Mouse (Mus musculus) stomach, embryonic 15.5 days (tissue): ENCODE results near the gene Gpkow. TPM values are rescaled to one million over a fixed set of nuclear protein-coding genes. Genes with fewer than 3 reads are reported as not detected.

Source experiments
- ATAC-seq: fragments of 200-750 bp; cut with Nextera tagmentation; 2 replicates; pipeline ENCODE4 v1.8.0; 2017; ENCODE audit warnings: low read depth, moderate number of reproducible peaks, moderate TSS enrichment; ENCODE audit not compliant: insufficient read depth, low FRiP score
- H3K27ac ChIP-seq: fragments of 300-500 bp; sonication (generic); 2 replicates; pipeline ENCODE4 v1.5.1; 2015; ENCODE audit warnings: mild to moderate bottlenecking, inconsistent platforms
- H3K27me3 ChIP-seq: fragments of 300-500 bp; sonication (generic); replicated peaks from 2 replicates; pipeline ENCODE4 v1.6.1; 2015; ENCODE audit warnings: inconsistent platforms
- H3K36me3 ChIP-seq: fragments of 300-500 bp; sonication (generic); 2 replicates; pipeline ENCODE4 v1.6.1; 2015; ENCODE audit warnings: inconsistent platforms
- H3K4me1 ChIP-seq: fragments of 300-500 bp; sonication (generic); 2 replicates; pipeline ENCODE4 v1.6.1; 2015; ENCODE audit warnings: inconsistent platforms
- H3K4me2 ChIP-seq: fragments of 300-500 bp; sonication (generic); 2 replicates; pipeline ENCODE4 v1.6.1; 2015; ENCODE audit warnings: mild to moderate bottlenecking, inconsistent platforms
- H3K4me3 ChIP-seq: fragments of 300-500 bp; sonication (generic); replicated peaks from 2 replicates; pipeline ENCODE4 v1.5.1; 2015; ENCODE audit warnings: inconsistent platforms
- H3K9ac ChIP-seq: fragments of 300-500 bp; sonication (generic); 2 replicates; pipeline ENCODE4 v1.6.1; 2015; ENCODE audit warnings: inconsistent platforms
- H3K9me3 ChIP-seq: fragments of 300-500 bp; sonication (generic); 2 replicates; pipeline ENCODE4 v1.6.1; 2016; ENCODE audit warnings: inconsistent platforms
- WGBS: fragments of 180-500 bp; shearing (Covaris S2); methylation state at CpG from one replicate; pipeline ENCODE4 v1.1.7; 2015; 5-methylcytosine and 5-hydroxymethylcytosine counted together
- polyA plus RNA-seq: library from polyadenylated mRNA; unstranded; fragments of >200 nt; fragmentation: Nextera tagmentation; extraction: Ambion mirVana; gene quantifications from 2 replicates; pipeline ENCODE4 v1.2.1, GENCODE M21; 2015

Gene Gpkow
- polyA plus RNA-seq, 1 experiment from 2014 or later, result 33.0 TPM

DNA sequence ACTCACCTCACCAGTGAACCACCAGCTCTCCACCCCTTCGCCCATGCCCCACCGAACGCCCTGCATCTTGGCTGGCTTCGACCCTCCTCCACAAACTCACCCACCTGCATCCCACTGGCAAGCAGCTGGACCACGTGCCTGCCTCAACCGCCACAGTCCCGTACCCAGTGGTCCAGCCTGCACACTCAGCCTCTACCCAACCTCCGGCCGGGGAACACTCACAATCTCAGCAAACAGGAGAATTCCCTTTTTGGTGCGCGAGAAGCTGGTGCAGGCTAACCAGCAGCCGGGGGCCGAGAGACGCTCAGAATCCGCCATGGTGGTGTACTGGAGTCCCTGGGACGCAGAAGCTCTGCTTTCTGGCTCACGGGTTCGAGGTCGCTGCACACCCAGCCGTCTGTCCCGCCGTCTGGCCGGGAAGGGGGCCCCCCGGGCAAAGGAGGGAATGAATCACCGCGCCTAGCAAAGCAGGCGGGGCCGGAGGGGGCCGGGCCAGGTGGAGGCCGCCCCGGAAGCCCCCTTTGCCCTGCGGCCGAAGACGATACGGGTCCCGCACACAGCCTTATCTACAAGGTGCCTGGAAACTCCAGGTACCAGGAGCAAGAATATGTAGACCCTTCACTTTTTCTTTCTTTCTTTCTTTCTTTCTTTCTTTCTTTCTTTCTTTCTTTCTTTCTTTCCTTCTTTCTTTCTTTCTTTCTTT, 25.9 kb upstream of the Gpkow start, which contains the start of gene Plp2:
Gene Plp2 (minus strand): TSS at position 470 of the 703 bp plus-strand sequence.
- Histone ChIP-seq H3K4me2 (peak within 1 kb of the TSS; percentile 52), H3K36me3 (no peaks in the 10 kb centered on the region), H3K9ac (peak within 1 kb of the TSS; percentile 48), H3K4me3 (peak within 1 kb of the TSS; percentile 57), H3K27me3 (no peaks in the 10 kb centered on the region), H3K9me3 (no peaks in the 10 kb centered on the region), H3K4me1 (no peaks in the 10 kb centered on the region), H3K27ac (peak within 1 kb of the TSS; percentile 91)
- 12% methylated on average over 35 of the region's 36 CpGs for WGBS
- ATAC-seq, result peak; percentile 63; the same call in 1 of the 2 replicates

DNA sequence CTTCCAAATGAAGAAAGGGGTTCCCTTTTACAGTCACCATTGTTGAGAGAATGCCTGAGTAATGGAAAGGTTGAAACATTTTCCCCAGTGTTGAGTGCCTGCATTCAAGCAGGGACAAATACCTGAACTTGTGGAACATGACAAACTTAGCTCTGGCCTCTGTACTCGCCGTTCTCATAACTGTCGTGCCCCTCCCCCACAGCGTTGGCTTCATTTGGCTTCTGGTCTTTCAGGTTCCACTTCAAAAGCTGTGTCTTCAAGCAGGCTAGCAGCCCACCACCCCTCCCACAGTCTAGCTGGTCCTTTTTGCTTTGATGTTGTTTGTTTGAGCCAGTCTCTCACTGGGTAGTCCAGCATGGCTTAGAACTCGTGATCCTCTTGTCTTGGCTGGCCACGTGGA, 24.2 kb upstream of the Gpkow start:
- Histone ChIP-seq H3K4me2 (no peak overlapping the region), H3K4me3 (no peak overlapping the region)
- 47% methylated on average over 6 of the region's 6 CpGs for WGBS

DNA sequence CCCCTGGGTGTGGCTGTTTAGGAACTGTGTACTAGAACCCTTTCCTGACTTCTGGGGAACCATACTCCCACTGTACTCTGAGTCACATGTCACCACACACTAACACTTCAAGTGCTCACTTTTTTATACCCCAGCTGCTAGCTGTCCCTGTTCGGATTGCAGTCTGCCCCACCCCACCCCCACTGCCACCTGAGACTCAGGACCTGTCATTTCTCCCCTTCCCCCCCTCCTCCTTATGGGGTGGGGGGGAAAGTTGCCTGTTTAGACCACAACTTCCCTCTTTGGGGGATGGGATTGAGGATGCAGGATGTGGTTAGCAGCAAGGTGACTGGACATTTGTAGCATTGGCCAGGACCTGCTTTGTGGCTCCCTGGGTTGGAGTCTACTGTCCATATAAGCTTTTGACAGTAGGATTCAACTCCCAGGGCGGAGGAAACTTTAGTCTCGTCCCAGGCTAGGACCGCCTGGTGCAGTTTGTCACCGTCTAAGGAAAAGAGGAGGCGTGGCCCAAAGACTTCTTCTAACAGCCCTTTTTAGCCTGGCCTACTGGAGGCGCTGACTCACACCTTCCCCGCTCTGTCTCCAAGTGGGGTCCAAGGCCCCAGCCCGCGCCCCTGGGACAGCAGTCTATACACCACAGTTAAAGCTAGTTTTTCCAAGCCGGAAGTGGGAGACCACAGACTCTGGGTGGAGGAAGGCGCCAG, 23.2 kb upstream of the Gpkow start:
- Histone ChIP-seq H3K27me3 (no peaks in the 10 kb centered on the region), H3K9me3 (no peaks in the 10 kb centered on the region), H3K4me1 (no peaks in the 10 kb centered on the region), H3K9ac (no peak overlapping the region), H3K4me2 (peak overlapping the region; percentile 60), H3K27ac (peak overlapping the region; percentile 88), H3K36me3 (no peaks in the 10 kb centered on the region), H3K4me3 (peak overlapping the region; percentile 33; the same call in 1 of the 2 replicates)
- WGBS, result 27% methylated on average over 12 of the region's 12 CpGs
- ATAC-seq, result peak; percentile 19; the same call in 1 of the 2 replicates

More for the DNA sequence above, 24.2 kb upstream of the Gpkow start:
- Histone ChIP-seq H3K27me3 (no peaks in the 10 kb centered on the region), H3K9ac (no peak overlapping the region), H3K4me1 (no peaks in the 10 kb centered on the region), H3K9me3 (no peaks in the 10 kb centered on the region), H3K36me3 (no peaks in the 10 kb centered on the region), H3K27ac (no peak overlapping the region; the same call in 1 of the 2 replicates)
- ATAC-seq, result no peak

DNA sequence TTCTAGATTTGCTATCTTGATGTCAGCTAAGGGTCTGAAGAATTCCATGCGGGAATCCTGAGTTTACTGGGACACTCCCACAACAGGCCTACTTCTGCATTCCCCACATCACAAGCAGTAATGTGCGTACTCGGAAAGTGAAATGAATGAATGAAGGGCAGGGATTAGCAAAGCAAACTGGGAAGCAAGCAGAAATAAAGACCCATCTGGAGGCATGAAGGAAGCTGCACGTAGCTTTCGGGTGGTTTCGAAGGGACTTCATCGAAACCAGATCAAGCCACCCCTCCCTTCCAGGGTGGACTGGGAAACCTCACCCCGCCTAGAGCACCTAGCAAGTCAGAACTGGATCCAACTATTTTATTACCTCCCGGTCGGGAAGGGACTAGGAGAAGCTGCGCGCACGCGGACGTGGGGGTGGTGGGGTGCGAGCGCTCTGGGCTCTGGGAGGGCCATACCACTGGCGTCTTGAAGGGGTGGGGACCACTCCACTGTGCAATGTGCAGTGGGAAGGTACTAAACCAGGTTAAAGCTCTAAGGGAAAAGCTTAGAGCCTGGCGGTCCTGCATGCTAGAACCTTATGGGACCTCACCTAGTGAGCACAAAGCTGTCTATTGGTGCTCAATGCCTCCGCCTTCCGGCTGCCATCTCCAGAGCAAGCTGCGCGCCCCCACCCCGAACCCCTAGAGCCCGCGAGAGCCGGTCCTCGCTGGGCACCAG, 22.5 kb upstream of the Gpkow start:
- no peaks in the 10 kb centered on the region for H3K36me3 ChIP-seq
- H3K9me3 ChIP-seq, result no peaks in the 10 kb centered on the region
- no peaks in the 10 kb centered on the region for H3K4me1 ChIP-seq
- peak overlapping the region; percentile 60 for H3K4me2 ChIP-seq
- H3K4me3 ChIP-seq, result peak overlapping the region; percentile 33
- 25% methylated on average over 28 of the region's 28 CpGs for WGBS
- ATAC-seq, result peak; percentile 5; the same call in 1 of the 2 replicates
- peak overlapping the region; percentile 88 for H3K27ac ChIP-seq
- no peaks in the 10 kb centered on the region for H3K27me3 ChIP-seq
- H3K9ac ChIP-seq, result no peak overlapping the region

DNA sequence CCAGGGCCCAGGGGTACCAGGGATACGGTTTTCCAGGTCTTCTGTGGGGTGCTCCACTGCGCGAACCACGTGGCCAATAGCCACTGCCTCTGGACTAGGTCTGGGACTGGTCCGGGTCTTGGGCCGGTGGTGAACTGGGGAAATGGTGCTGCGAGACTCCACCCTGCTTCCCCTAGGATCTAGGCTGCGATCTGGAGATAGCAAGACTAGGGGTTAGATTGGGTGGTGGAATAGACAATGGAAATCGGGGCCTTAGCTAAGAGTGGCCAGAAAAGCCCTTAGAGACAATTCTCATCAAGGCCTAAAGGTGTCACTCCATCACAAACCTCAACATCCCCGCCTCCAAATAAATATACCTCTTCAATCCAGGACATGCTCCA, 21.9 kb upstream of the Gpkow start:
- peak overlapping the region; percentile 60 for H3K4me2 ChIP-seq
- H3K36me3 ChIP-seq, result no peaks in the 10 kb centered on the region
- no peak overlapping the region for H3K9ac ChIP-seq
- peak overlapping the region; percentile 33 for H3K4me3 ChIP-seq
- H3K9me3 ChIP-seq, result no peaks in the 10 kb centered on the region
- WGBS, result 26% methylated on average over 10 of the region's 10 CpGs
- no peak for ATAC-seq
- H3K27me3 ChIP-seq, result no peaks in the 10 kb centered on the region
- no peaks in the 10 kb centered on the region for H3K4me1 ChIP-seq
- peak overlapping the region; percentile 88 for H3K27ac ChIP-seq

DNA sequence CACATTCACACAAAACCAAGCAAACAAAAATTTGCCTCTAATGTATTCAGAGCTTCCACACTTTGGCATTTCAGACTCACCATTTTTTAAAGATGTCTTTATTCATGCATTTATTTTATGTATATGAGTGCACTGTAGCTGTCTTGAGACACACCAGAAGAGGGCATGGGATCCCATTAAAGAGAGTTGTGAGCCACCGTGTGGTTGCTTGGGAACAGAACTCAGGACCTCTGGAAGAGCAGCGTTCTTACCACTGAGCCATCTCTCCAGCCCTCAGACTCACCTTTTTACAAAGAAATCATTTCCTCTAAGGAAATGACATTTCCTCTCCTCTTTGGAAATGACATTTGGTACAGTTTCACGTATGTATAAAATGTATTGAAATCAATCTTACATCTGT, 17.9 kb upstream of the Gpkow start:
- no peak overlapping the region for H3K4me2 ChIP-seq
- no peaks in the 10 kb centered on the region for H3K4me1 ChIP-seq
- H3K36me3 ChIP-seq, result no peaks in the 10 kb centered on the region
- H3K27ac ChIP-seq, result no peak overlapping the region
- WGBS, result 35% methylated on average over 3 of the region's 3 CpGs
- H3K9ac ChIP-seq, result no peak overlapping the region
- no peaks in the 10 kb centered on the region for H3K27me3 ChIP-seq
- H3K9me3 ChIP-seq, result no peaks in the 10 kb centered on the region
- no peak overlapping the region for H3K4me3 ChIP-seq
- ATAC-seq, result no peak

DNA sequence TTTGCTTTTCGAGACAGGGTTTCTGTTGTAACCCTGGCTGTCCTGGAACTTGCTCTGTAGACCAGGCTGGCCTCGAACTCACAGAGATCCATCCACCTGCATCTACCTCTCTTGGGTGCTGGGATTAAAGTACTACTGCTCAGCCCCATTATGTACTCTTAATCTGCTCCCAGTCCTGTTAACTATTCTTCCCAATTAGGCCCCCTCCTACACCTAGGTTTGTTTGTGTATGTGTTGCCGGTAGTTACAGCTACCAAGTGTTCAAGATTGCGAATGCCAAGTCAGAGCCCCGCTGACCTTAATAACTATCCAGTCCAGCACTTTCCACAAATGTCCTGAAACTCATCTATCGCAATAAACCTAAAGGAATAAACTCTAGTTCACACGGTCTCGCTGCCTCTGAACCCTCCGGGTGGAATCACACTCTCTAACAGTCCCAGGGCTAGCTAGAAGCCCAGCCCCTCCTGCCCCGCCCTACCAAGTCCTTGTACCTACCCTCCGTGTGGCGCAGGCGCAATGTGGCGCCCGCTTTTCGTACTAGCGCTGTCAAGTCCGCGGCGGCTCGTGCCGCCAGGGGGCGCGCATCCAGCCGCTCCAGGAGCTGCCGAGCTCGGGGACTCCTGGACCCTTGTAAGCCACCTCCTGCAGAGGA, 17.4 kb upstream of the Gpkow start:
- WGBS, result 24% methylated on average over 25 of the region's 27 CpGs

DNA sequence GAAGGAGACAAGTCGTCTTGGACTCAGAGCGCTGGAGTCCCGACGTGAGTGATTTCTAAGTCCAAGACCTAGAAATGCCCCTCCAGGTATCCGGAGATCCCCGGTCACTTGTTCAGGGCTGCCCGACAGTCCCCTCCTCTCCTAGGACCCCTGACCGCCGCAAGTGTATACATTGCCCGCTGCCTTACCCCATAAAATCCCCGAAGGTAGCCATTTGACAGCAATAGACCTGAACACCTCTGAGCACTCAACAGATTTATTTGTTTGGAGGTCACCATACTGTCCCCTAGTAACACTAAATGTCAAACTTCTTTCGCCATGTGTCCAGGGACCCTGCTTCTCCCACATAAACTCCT, 16.9 kb upstream of the Gpkow start:
- WGBS, result 29% methylated on average over 12 of the region's 12 CpGs

More for the DNA sequence above, 17.4 kb upstream of the Gpkow start:
- Histone ChIP-seq H3K27me3 (no peaks in the 10 kb centered on the region), H3K27ac (no peak overlapping the region), H3K36me3 (no peaks in the 10 kb centered on the region), H3K4me3 (peak overlapping the region; percentile 28), H3K4me2 (peak overlapping the region; percentile 57), H3K4me1 (no peaks in the 10 kb centered on the region), H3K9me3 (no peaks in the 10 kb centered on the region), H3K9ac (peak overlapping the region; percentile 22; the same call in 1 of the 2 replicates)
- ATAC-seq, result peak; percentile 92

DNA sequence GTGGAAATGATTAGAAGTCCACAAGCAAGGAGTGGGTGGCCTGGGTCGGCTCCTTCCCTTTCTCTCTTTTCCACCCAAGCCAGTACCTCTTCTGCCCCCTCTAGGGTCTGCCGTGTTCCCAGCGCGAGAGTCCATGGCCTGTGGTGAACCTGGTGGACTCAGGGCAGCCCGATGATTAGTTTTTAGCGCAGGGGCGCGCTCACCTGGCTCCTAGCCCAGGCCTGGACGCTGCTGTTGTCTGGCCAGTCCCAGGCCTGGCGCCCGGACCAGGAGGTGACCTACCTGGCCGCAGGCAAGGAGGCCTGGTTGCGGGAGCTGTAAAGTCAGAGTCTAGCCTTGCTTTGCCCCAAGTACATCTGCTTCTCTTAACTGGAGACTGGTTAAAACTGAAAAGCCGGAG, 16.1 kb upstream of the Gpkow start, which contains the start of gene Magix:
Gene Magix (minus strand): TSS at position 388 of the 400 bp plus-strand sequence.
- no peaks in the 10 kb centered on the region for H3K27me3 ChIP-seq
- H3K4me2 ChIP-seq, result peak within 1 kb of the TSS; percentile 57
- ATAC-seq, result no peak
- WGBS, result 61% methylated on average over 14 of the region's 14 CpGs
- H3K27ac ChIP-seq, result no peak within 1 kb of the TSS
- H3K36me3 ChIP-seq, result no peaks in the 10 kb centered on the region
- H3K4me3 ChIP-seq, result peak within 1 kb of the TSS; percentile 28; the same call in 1 of the 2 replicates
- no peaks in the 10 kb centered on the region for H3K4me1 ChIP-seq
- H3K9ac ChIP-seq, result peak within 1 kb of the TSS; percentile 22; the same call in 1 of the 2 replicates
- no peaks in the 10 kb centered on the region for H3K9me3 ChIP-seq

More for the DNA sequence above, 16.9 kb upstream of the Gpkow start:
- Histone ChIP-seq H3K9me3 (no peaks in the 10 kb centered on the region), H3K27me3 (no peaks in the 10 kb centered on the region), H3K4me3 (peak overlapping the region; percentile 28; the same call in 1 of the 2 replicates), H3K27ac (no peak overlapping the region), H3K36me3 (no peaks in the 10 kb centered on the region), H3K4me2 (peak overlapping the region; percentile 57), H3K4me1 (no peaks in the 10 kb centered on the region), H3K9ac (peak overlapping the region; percentile 22; the same call in 1 of the 2 replicates)
- no peak; the same call in 1 of the 2 replicates for ATAC-seq

DNA sequence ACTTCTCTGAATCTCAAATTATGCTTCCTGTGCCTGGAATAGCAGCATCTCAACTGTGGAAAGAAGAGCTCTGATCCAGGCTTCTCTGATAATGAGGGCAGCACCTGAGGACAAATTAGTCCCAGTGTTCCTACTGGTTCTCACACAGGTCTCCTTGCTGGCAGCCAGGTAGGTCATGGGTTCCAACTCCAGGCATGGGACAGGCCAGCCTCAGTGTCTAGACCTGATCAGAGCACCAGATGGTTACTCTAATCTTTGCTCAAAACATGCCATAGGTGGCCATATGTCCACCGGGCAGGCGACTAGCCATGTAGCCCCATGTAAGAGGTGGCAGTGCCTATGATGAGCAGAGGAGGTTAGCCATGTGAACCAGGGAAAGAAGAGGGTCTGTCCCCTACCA, 8.6 kb upstream of the Gpkow start:
- H3K4me1 ChIP-seq, result no peaks in the 10 kb centered on the region
- no peak overlapping the region for H3K9ac ChIP-seq
- H3K27ac ChIP-seq, result no peak overlapping the region
- 95% methylated on average over 2 of the region's 2 CpGs for WGBS
- no peak overlapping the region for H3K4me2 ChIP-seq
- H3K27me3 ChIP-seq, result no peaks in the 10 kb centered on the region
- H3K36me3 ChIP-seq, result no peaks in the 10 kb centered on the region
- no peaks in the 10 kb centered on the region for H3K9me3 ChIP-seq
- no peak for ATAC-seq
- no peak overlapping the region for H3K4me3 ChIP-seq

DNA sequence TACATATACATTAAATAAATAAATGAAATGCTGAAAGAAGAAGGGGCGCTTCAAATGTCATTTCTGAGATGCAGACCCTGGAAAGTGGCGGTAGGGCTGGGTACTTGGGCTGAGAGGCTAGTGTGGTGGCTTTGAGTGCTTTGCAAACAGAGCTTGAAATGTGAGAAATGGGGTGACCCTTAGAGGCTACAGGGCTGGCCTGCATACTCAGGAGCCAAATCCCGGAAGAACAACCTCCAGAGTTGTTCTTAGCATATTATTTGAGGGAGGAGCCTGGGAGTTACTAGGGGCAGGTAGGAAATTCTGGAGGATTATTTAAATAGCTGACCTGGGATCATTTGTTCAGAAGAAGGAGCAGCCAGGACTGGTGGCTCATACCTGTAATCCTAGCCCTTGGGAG, 6.4 kb upstream of the Gpkow start:
- H3K36me3 ChIP-seq, result no peaks in the 10 kb centered on the region
- H3K9me3 ChIP-seq, result no peaks in the 10 kb centered on the region
- no peak overlapping the region for H3K4me3 ChIP-seq
- H3K4me2 ChIP-seq, result no peak overlapping the region
- no peaks in the 10 kb centered on the region for H3K4me1 ChIP-seq
- no peak overlapping the region for H3K27ac ChIP-seq
- no peaks in the 10 kb centered on the region for H3K27me3 ChIP-seq
- no peak overlapping the region for H3K9ac ChIP-seq
- 53% methylated on average over 3 of the region's 3 CpGs for WGBS
- no peak for ATAC-seq
